Mouse (Mus musculus) MEL (cell line): ENCODE data around the gene Fxn. TPM values are rescaled to one million over a fixed set of nuclear protein-coding genes. Genes with fewer than 3 reads are reported as not detected.

ENCODE experiments used
- DNase-seq: peaks from one replicate; pipeline ENCODE4 v3.0.0; 2011; ENCODE audit warnings: low read depth, low spot score
- H3K27ac ChIP-seq: 2 replicates; pipeline ENCODE4 v1.5.1; 2012; ENCODE audit warnings: low read depth, mild to moderate bottlenecking, control low read depth, low read length, moderate library complexity; ENCODE audit not compliant: control insufficient read depth
- H3K27me3 ChIP-seq, 2 experiments: fragments of 150-350 bp in 1 of 2; sonication (generic) in 1 of 2; 2 replicates each; pipeline ENCODE4 v1.6.1; 2012; ENCODE audit warnings: low read length in 2 of 2, mild to moderate bottlenecking in 2 of 2, improper control_type of control experiment in 1 of 2, moderate library complexity in 1 of 2; ENCODE audit not compliant: insufficient read depth in 2 of 2, control insufficient read depth in 1 of 2
- H3K36me3 ChIP-seq, 2 experiments: 2 replicates each; pipeline ENCODE4 v1.6.1; 2012 to 2014; ENCODE audit warnings: low read length in 2 of 2, improper control_type of control experiment in 1 of 2, inconsistent platforms in 1 of 2, mild to moderate bottlenecking in 1 of 2; ENCODE audit not compliant: insufficient read depth in 2 of 2, control insufficient read depth in 1 of 2
- H3K4me1 ChIP-seq, 2 experiments: fragments of 150-350 bp in 1 of 2; sonication (generic) in 1 of 2; 2 replicates each; pipeline ENCODE4 v1.6.1; 2012; ENCODE audit warnings: low read length in 2 of 2, improper control_type of control experiment in 1 of 2, mild to moderate bottlenecking in 1 of 2; ENCODE audit not compliant: insufficient read depth in 2 of 2, control insufficient read depth in 1 of 2
- H3K4me3 ChIP-seq, 2 experiments: fragments of 150-350 bp in 1 of 2; sonication (generic) in 1 of 2; 2 replicates each; pipeline ENCODE4 v1.5.1; 2012; ENCODE audit warnings: low read depth in 2 of 2, low read length in 2 of 2, mild to moderate bottlenecking in 2 of 2, moderate library complexity in 2 of 2, control low read depth in 1 of 2, improper control_type of control experiment in 1 of 2; ENCODE audit not compliant: control insufficient read depth in 1 of 2, insufficient read depth in 1 of 2
- H3K79me2 ChIP-seq: 2 replicates; pipeline ENCODE4 v1.6.1; 2012; ENCODE audit warnings: mild to moderate bottlenecking, low read length, moderate library complexity; ENCODE audit not compliant: control insufficient read depth, poor library complexity, insufficient read depth
- H3K9ac ChIP-seq: 2 replicates; pipeline ENCODE4 v1.6.1; 2012; ENCODE audit warnings: low read depth, mild to moderate bottlenecking, control low read depth, low read length, moderate library complexity; ENCODE audit not compliant: control insufficient read depth, poor library complexity, severe bottlenecking
- H3K9me3 ChIP-seq: fragments of 150-350 bp; sonication (generic); replicated peaks from 2 replicates; pipeline ENCODE4 v1.6.1; 2012; ENCODE audit warnings: mild to moderate bottlenecking, low read length, improper control_type of control experiment, moderate library complexity; ENCODE audit not compliant: insufficient read depth
- BHLHE40 ChIP-seq: IDR thresholded peaks from 2 replicates; pipeline ENCODE4 v1.6.1; 2012; ENCODE audit warnings: low read depth, mild to moderate bottlenecking, inconsistent platforms, low read length, improper control_type of control experiment, borderline replicate concordance
- CHD1 ChIP-seq: IDR thresholded peaks from 2 replicates; pipeline ENCODE4 v1.6.1; 2012; ENCODE audit warnings: low read depth, mild to moderate bottlenecking, inconsistent platforms, low read length, improper control_type of control experiment
- CHD2 ChIP-seq: IDR thresholded peaks from 2 replicates; pipeline ENCODE4 v1.6.1; 2011; ENCODE audit warnings: low read length, improper control_type of control experiment
- CTCF ChIP-seq, 3 experiments: IDR thresholded peaks in 2 of 3; conservative IDR thresholded peaks in 1 of 3; 2 replicates each; pipeline ENCODE4 v1.5.1; 2011 to 2012; ENCODE audit warnings: low read length in 3 of 3, low read depth in 2 of 3, mild to moderate bottlenecking in 2 of 3, improper control_type of control experiment in 1 of 3, inconsistent platforms in 1 of 3, mixed read lengths in 1 of 3, moderate library complexity in 1 of 3; ENCODE audit not compliant: control insufficient read depth in 1 of 3, insufficient read depth in 1 of 3, poor library complexity in 1 of 3, severe bottlenecking in 1 of 3
- E2F4 ChIP-seq: IDR thresholded peaks from 2 replicates; pipeline ENCODE4 v1.6.1; 2011; ENCODE audit warnings: low read depth, low read length, improper control_type of control experiment, borderline replicate concordance
- ELF1 ChIP-seq: IDR thresholded peaks from 2 replicates; pipeline ENCODE4 v1.6.1; 2014; ENCODE audit warnings: low read depth, mild to moderate bottlenecking, inconsistent platforms, low read length, improper control_type of control experiment, moderate library complexity
- EP300 ChIP-seq, 2 experiments: IDR thresholded peaks; 2 replicates each; pipeline ENCODE4 v1.6.1; 2011; ENCODE audit warnings: improper control_type of control experiment in 2 of 2, low read length in 2 of 2, low read depth in 1 of 2, mild to moderate bottlenecking in 1 of 2
- ETS1 ChIP-seq: IDR thresholded peaks from 2 replicates; pipeline ENCODE4 v1.6.1; 2012; ENCODE audit warnings: low read depth, mild to moderate bottlenecking, inconsistent platforms, low read length, improper control_type of control experiment, moderate library complexity
- GABPA ChIP-seq: IDR thresholded peaks from 2 replicates; pipeline ENCODE4 v1.6.1; 2012; ENCODE audit warnings: low read depth, mild to moderate bottlenecking, inconsistent platforms, low read length, improper control_type of control experiment, moderate library complexity
- GATA1 ChIP-seq: IDR thresholded peaks from 2 replicates; pipeline ENCODE4 v1.6.1; 2011; ENCODE audit warnings: low read depth, low read length, improper control_type of control experiment
- HCFC1 ChIP-seq: IDR thresholded peaks from 2 replicates; pipeline ENCODE4 v1.6.1; 2012; ENCODE audit warnings: low read depth, mild to moderate bottlenecking, inconsistent platforms, low read length, improper control_type of control experiment, moderate library complexity
- JUND ChIP-seq: IDR thresholded peaks from 2 replicates; pipeline ENCODE4 v1.6.1; 2011; ENCODE audit warnings: low read depth, mild to moderate bottlenecking, improper control_type of control experiment, low read length
- KAT2A ChIP-seq: conservative IDR thresholded peaks from 2 replicates; pipeline ENCODE4 v1.6.1; 2012; ENCODE audit warnings: low read depth, low read length, improper control_type of control experiment, inconsistent platforms
- MAFK ChIP-seq: IDR thresholded peaks from 2 replicates; pipeline ENCODE4 v1.6.1; 2011; ENCODE audit warnings: low read depth, mild to moderate bottlenecking, low read length, improper control_type of control experiment, borderline replicate concordance
- MAZ ChIP-seq: IDR thresholded peaks from 2 replicates; pipeline ENCODE4 v1.6.1; 2012; ENCODE audit warnings: low read depth, mild to moderate bottlenecking, inconsistent platforms, low read length, improper control_type of control experiment
- MEF2A ChIP-seq: IDR thresholded peaks from 2 replicates; pipeline ENCODE4 v1.6.1; 2014; ENCODE audit warnings: low read depth, mild to moderate bottlenecking, inconsistent platforms, low read length, improper control_type of control experiment; ENCODE audit not compliant: poor library complexity, insufficient replicate concordance, severe bottlenecking; ENCODE audit errors: extremely low read depth
- MXI1 ChIP-seq: IDR thresholded peaks from 2 replicates; pipeline ENCODE4 v1.6.1; 2011; ENCODE audit warnings: mild to moderate bottlenecking, low read depth, low read length, improper control_type of control experiment
- MYB ChIP-seq: IDR thresholded peaks from 2 replicates; pipeline ENCODE4 v1.6.1; 2011; ENCODE audit warnings: mild to moderate bottlenecking, low read depth, low read length, improper control_type of control experiment
- MYC ChIP-seq: IDR thresholded peaks from 2 replicates; pipeline ENCODE4 v1.6.1; 2011; ENCODE audit warnings: low read depth, mild to moderate bottlenecking, low read length, improper control_type of control experiment, moderate library complexity
- NELFE ChIP-seq: IDR thresholded peaks from 2 replicates; pipeline ENCODE4 v1.6.1; 2011; ENCODE audit warnings: low read depth, low read length, improper control_type of control experiment
- NRF1 ChIP-seq: IDR thresholded peaks from 2 replicates; pipeline ENCODE4 v1.6.1; 2014; ENCODE audit warnings: low read depth, mild to moderate bottlenecking, inconsistent platforms, low read length, improper control_type of control experiment, moderate library complexity; ENCODE audit not compliant: poor library complexity, insufficient read depth, severe bottlenecking
- POLR2A ChIP-seq, 2 experiments: IDR thresholded peaks; 2 replicates each; pipeline ENCODE4 v1.6.1; 2011 to 2012; ENCODE audit warnings: low read length in 2 of 2, mild to moderate bottlenecking in 2 of 2, control low read depth in 1 of 2, improper control_type of control experiment in 1 of 2, low read depth in 1 of 2, moderate library complexity in 1 of 2; ENCODE audit not compliant: control insufficient read depth in 1 of 2, insufficient read depth in 1 of 2, poor library complexity in 1 of 2
- POLR2AphosphoS2 ChIP-seq: IDR thresholded peaks from 2 replicates; pipeline ENCODE4 v1.6.1; 2011; ENCODE audit warnings: low read length, improper control_type of control experiment
- POLR2AphosphoS5 ChIP-seq: IDR thresholded peaks from 2 replicates; pipeline ENCODE4 v1.6.1; 2012; ENCODE audit warnings: low read depth, borderline replicate concordance, mild to moderate bottlenecking, inconsistent platforms, low read length, moderate library complexity, mixed read lengths
- RAD21 ChIP-seq: IDR thresholded peaks from 2 replicates; pipeline ENCODE4 v1.6.1; 2011; ENCODE audit warnings: mild to moderate bottlenecking, low read depth, low read length, improper control_type of control experiment
- RCOR1 ChIP-seq: IDR thresholded peaks from 2 replicates; pipeline ENCODE4 v1.6.1; 2012; ENCODE audit warnings: low read depth, mild to moderate bottlenecking, inconsistent platforms, low read length, improper control_type of control experiment
- SIN3A ChIP-seq: IDR thresholded peaks from 2 replicates; pipeline ENCODE4 v1.6.1; 2012; ENCODE audit warnings: low read length, improper control_type of control experiment, inconsistent platforms
- SMC3 ChIP-seq: IDR thresholded peaks from 2 replicates; pipeline ENCODE4 v1.6.1; 2011; ENCODE audit warnings: low read depth, low read length, improper control_type of control experiment
- TAL1 ChIP-seq: IDR thresholded peaks from 2 replicates; pipeline ENCODE4 v1.6.1; 2012; ENCODE audit warnings: mild to moderate bottlenecking, inconsistent platforms, low read length, moderate library complexity, mixed read lengths
- TBP ChIP-seq: IDR thresholded peaks from 2 replicates; pipeline ENCODE4 v1.8.0; 2011; ENCODE audit warnings: low read depth, low read length, improper control_type of control experiment
- TCF12 ChIP-seq: IDR thresholded peaks from 2 replicates; pipeline ENCODE4 v1.6.1; 2014; ENCODE audit warnings: low read depth, mild to moderate bottlenecking, inconsistent platforms, low read length, improper control_type of control experiment, moderate library complexity
- UBTF ChIP-seq: IDR thresholded peaks from 2 replicates; pipeline ENCODE4 v1.6.1; 2012; ENCODE audit warnings: low read depth, mild to moderate bottlenecking, inconsistent platforms, low read length, improper control_type of control experiment, moderate library complexity, borderline replicate concordance; ENCODE audit not compliant: insufficient read depth
- USF1 ChIP-seq: IDR thresholded peaks from 2 replicates; pipeline ENCODE4 v1.6.1; 2014; ENCODE audit warnings: low read depth, mild to moderate bottlenecking, inconsistent platforms, low read length, improper control_type of control experiment, moderate library complexity
- USF2 ChIP-seq, 2 experiments: IDR thresholded peaks; 2 replicates each; pipeline ENCODE4 v1.6.1; 2011 to 2012; ENCODE audit warnings: improper control_type of control experiment in 2 of 2, low read length in 2 of 2, borderline replicate concordance in 1 of 2, inconsistent platforms in 1 of 2, low read depth in 1 of 2, mild to moderate bottlenecking in 1 of 2; ENCODE audit not compliant: insufficient read depth in 1 of 2
- ZC3H11A ChIP-seq: IDR thresholded peaks from 2 replicates; pipeline ENCODE4 v1.6.1; 2012; ENCODE audit warnings: low read depth, mild to moderate bottlenecking, inconsistent platforms, low read length, improper control_type of control experiment
- ZKSCAN1 ChIP-seq: IDR thresholded peaks from 2 replicates; pipeline ENCODE4 v1.6.1; 2012; ENCODE audit warnings: low read depth, mild to moderate bottlenecking, inconsistent platforms, low read length, improper control_type of control experiment, moderate library complexity
- ZMIZ1 ChIP-seq: IDR thresholded peaks from 2 replicates; pipeline ENCODE4 v1.6.1; 2012; ENCODE audit warnings: low read depth, mild to moderate bottlenecking, inconsistent platforms, low read length, improper control_type of control experiment, moderate library complexity
- ZNF384 ChIP-seq: IDR thresholded peaks from 2 replicates; pipeline ENCODE4 v1.6.1; 2012; ENCODE audit warnings: low read depth, mild to moderate bottlenecking, inconsistent platforms, low read length, improper control_type of control experiment
- polyA plus RNA-seq, 2 experiments: library from polyadenylated mRNA; stranded (reverse) in 1 of 2; unstranded in 1 of 2; fragments of >175 nt in 1 of 2; fragments of >200 nt in 1 of 2; gene quantifications; 2 replicates each; pipeline versions ENCODE4 v1.2.1 to v1.2.4; 2012; ENCODE audit warnings: low replicate concordance in 2 of 2, low read depth in 1 of 2; ENCODE audit not compliant: insufficient read length in 2 of 2, insufficient read depth in 1 of 2, missing spikeins in 1 of 2
- total RNA-seq: library from RNA; depleted of rRNA; stranded (reverse); fragments of 300-350 nt; gene quantifications from 2 replicates; pipeline ENCODE4 v1.2.3, GENCODE M21; 2012

Fxn gene
- total and polyA plus RNA-seq, 3 experiments, result 53.7 to 83.7 TPM; not detected in 1

GRCm38 (mm10) chr19:24327921-24328320, 47.5 kb upstream of the Fxn start:
- Histone ChIP-seq H3K79me2 (no peaks in the 10 kb centered on the region), H3K4me1 (peaks cover 23 to 27% of the 10 kb centered on the region in 2 experiments), H3K36me3 (peaks cover 0 to 23% of the 10 kb centered on the region in 2 experiments; a peak in 2 of 4 replicates), H3K9ac (no peak overlapping the region), H3K27ac (no peak overlapping the region), H3K4me3 (no peak overlapping the region), H3K27me3 (no peaks in the 10 kb centered on the region), H3K9me3 (no peaks in the 10 kb centered on the region)
- peak; percentile 56 for DNase-seq
- TF ChIP-seq POLR2A (IDR thresholded peaks at IDR 0.05; ENCODE audit: control insufficient read depth in 1 of 2, insufficient read depth in 1 of 2, low read depth in 1 of 2, low read length in 2 of 2, poor library complexity in 1 of 2) (no peak), MAFK (no peak), BHLHE40 (no peak), KAT2A (no peak), GABPA (no peak), UBTF (no peak), SIN3A (peak; percentile 28; the same call in 1 of the 2 replicates), ZMIZ1 (no peak), USF1 (no peak), RAD21 (no peak), CHD2 (no peak), NRF1 (no peak), MXI1 (peak; percentile 27; the same call in 1 of the 2 replicates), POLR2AphosphoS2 (no peak), TCF12 (peak; percentile 22; the same call in 1 of the 2 replicates), HCFC1 (no peak), MAZ (no peak), MYB (no peak), E2F4 (no peak), ZNF384 (no peak), MYC (no peak), RCOR1 (peak; percentile 53; the same call in 1 of the 2 replicates), USF2 (IDR thresholded peaks at IDR 0.05; ENCODE audit: borderline replicate concordance in 1 of 2, insufficient read depth in 1 of 2, low read depth in 1 of 2, low read length in 2 of 2) (no peak), SMC3 (no peak), MEF2A (no peak), EP300 (IDR thresholded peaks at IDR 0.05; ENCODE audit: low read depth in 1 of 2, low read length in 2 of 2) (peak; percentile 45 to 66; a peak in 3 of 4 replicates), JUND (peak; percentile 58; the same call in 1 of the 2 replicates), ZC3H11A (no peak), ELF1 (no peak), ETS1 (no peak), ZKSCAN1 (no peak), CTCF (IDR thresholded peaks at IDR 0.05 in 2 of 3, conservative IDR thresholded peaks at IDR 0.05 in 1 of 3; ENCODE audit: control insufficient read depth in 1 of 3, insufficient read depth in 1 of 3, low read depth in 2 of 3, low read length in 3 of 3, poor library complexity in 1 of 3, severe bottlenecking in 1 of 3) (no peak), GATA1 (peak; percentile 66), TBP (no peak), TAL1 (no peak), POLR2AphosphoS5 (no peak), CHD1 (no peak), NELFE (no peak)
